Mouse (Mus musculus) gastrocnemius, postnatal 14 days (tissue): ENCODE measurements around the gene Gpr149. TPM values are rescaled to one million over a fixed set of nuclear protein-coding genes. Genes with fewer than 3 reads are reported as not detected.

ENCODE experiments used
- total RNA-seq, 2 experiments: library from RNA; stranded (reverse); gene quantifications; 2 replicates each; pipeline ENCODE4 v1.2.3; 2021

Gpr149 gene
- total RNA-seq, 2 experiments from 2014 or later, result 0.04 TPM; not detected in 1

Other genes starting within 250 kb of the Gpr149 start
- gene Dhx36, start 98.1 kb downstream of the Gpr149 start, total RNA-seq, result 10 to 100 TPM; 13.8 to 14.0 TPM